Mouse (Mus musculus): Measurements from ENCODE around the gene Klk7. TPM values are rescaled to one million over a fixed set of nuclear protein-coding genes. Genes with fewer than 3 reads are reported as not detected.
A peak's percentile ranks its signal among the peaks of the same experiment; 100 is the strongest.

Klk7 gene
- polyA plus RNA-seq, 1 experiment = not detected

- WGBS = 81% methylated on average over 7 of the region's 7 CpGs
- no peaks in the 10 kb centered on the region for H3K4me1 ChIP-seq (ENCODE audit: control insufficient read depth, insufficient read depth, insufficient read length)
- H3K27me3 ChIP-seq (ENCODE audit: control insufficient read depth, insufficient read depth, low read length) = no peaks in the 10 kb centered on the region
- H3K36me3 ChIP-seq (ENCODE audit: control insufficient read depth, insufficient read depth, low read length) = no peaks in the 10 kb centered on the region
- H3K27ac ChIP-seq (ENCODE audit: insufficient read depth, low read length) = no peak within 1 kb of the TSS
- no peak for DNase-seq (ENCODE audit: low read depth in 1 of 2, low spot score in 2 of 2)
- H3K4me3 ChIP-seq (ENCODE audit: extremely low read depth, insufficient read depth, insufficient read length) = no peak within 1 kb of the TSS
- no peak for TF ChIP-seq POLR2A (IDR thresholded peaks at IDR 0.05; ENCODE audit: low read depth, low read length)
- TF ChIP-seq CTCF (IDR thresholded peaks at IDR 0.05; ENCODE audit: extremely low read depth, insufficient read depth, insufficient read length, insufficient replicate concordance) = no peak
Measured at GRCm38 (mm10) chr7:43791591-43791990, 19.5 kb upstream of the Klk7 start, which contains the start of gene Klk9. TSS of gene Klk9 (plus strand) at chr7:43791891.

- Histone ChIP-seq H3K27me3 (ENCODE audit: control insufficient read depth, insufficient read depth, low read length) (no peaks in the 10 kb centered on the region), H3K4me3 (ENCODE audit: extremely low read depth, insufficient read depth, insufficient read length) (no peak overlapping the region), H3K36me3 (ENCODE audit: control insufficient read depth, insufficient read depth, low read length) (no peaks in the 10 kb centered on the region), H3K4me1 (ENCODE audit: control insufficient read depth, insufficient read depth, insufficient read length) (no peaks in the 10 kb centered on the region; the same call in 1 of the 2 replicates), H3K27ac (ENCODE audit: insufficient read depth, low read length) (no peak overlapping the region)
- DNase-seq (ENCODE audit: low read depth in 1 of 2, low spot score in 2 of 2) = no peak
- TF ChIP-seq POLR2A (IDR thresholded peaks at IDR 0.05; ENCODE audit: low read depth, low read length) (no peak), CTCF (IDR thresholded peaks at IDR 0.05; ENCODE audit: extremely low read depth, insufficient read depth, insufficient read length, insufficient replicate concordance) (no peak)
- 41% methylated on average over 8 of the region's 8 CpGs for WGBS
Measured at GRCm38 (mm10) chr7:43796355-43796754, 14.7 kb upstream of the Klk7 start.

- under 1% methylated on average over 28 of the region's 28 CpGs for WGBS
- Histone ChIP-seq H3K4me1 (ENCODE audit: control insufficient read depth, insufficient read depth, insufficient read length) (no peaks in the 10 kb centered on the region; the same call in 1 of the 2 replicates), H3K27me3 (ENCODE audit: control insufficient read depth, insufficient read depth, low read length) (no peaks in the 10 kb centered on the region), H3K36me3 (ENCODE audit: control insufficient read depth, insufficient read depth, low read length) (no peaks in the 10 kb centered on the region), H3K27ac (ENCODE audit: insufficient read depth, low read length) (no peak within 1 kb of the TSS), H3K4me3 (ENCODE audit: extremely low read depth, insufficient read depth, insufficient read length) (peak within 1 kb of the TSS; percentile 59; the same call in 1 of the 2 replicates)
- no peak for TF ChIP-seq POLR2A (IDR thresholded peaks at IDR 0.05; ENCODE audit: low read depth, low read length)
- no peak for TF ChIP-seq CTCF (IDR thresholded peaks at IDR 0.05; ENCODE audit: extremely low read depth, insufficient read depth, insufficient read length, insufficient replicate concordance)
- peak in 1 of 2 experiments; percentile 26 for DNase-seq (ENCODE audit: low read depth in 1 of 2, low spot score in 2 of 2)
Measured at GRCm38 (mm10) chr7:43797333-43797769, 13.7 kb upstream of the Klk7 start, which contains the start of gene Klk8. TSS of gene Klk8 (plus strand) at chr7:43797577.

GRCm38 (mm10) chr7:43797844-43798462 lies 13.1 kb upstream of the Klk7 start:
- no peak for DNase-seq (ENCODE audit: low read depth in 1 of 2, low spot score in 2 of 2)
- H3K27ac ChIP-seq (ENCODE audit: insufficient read depth, low read length) = no peak overlapping the region
- 8% methylated on average over 13 of the region's 13 CpGs for WGBS
- H3K4me1 ChIP-seq (ENCODE audit: control insufficient read depth, insufficient read depth, insufficient read length) = no peaks in the 10 kb centered on the region; the same call in 1 of the 2 replicates
- peak overlapping the region; percentile 59; the same call in 1 of the 2 replicates for H3K4me3 ChIP-seq (ENCODE audit: extremely low read depth, insufficient read depth, insufficient read length)
- H3K27me3 ChIP-seq (ENCODE audit: control insufficient read depth, insufficient read depth, low read length) = no peaks in the 10 kb centered on the region
- TF ChIP-seq CTCF (IDR thresholded peaks at IDR 0.05; ENCODE audit: extremely low read depth, insufficient read depth, insufficient read length, insufficient replicate concordance) = no peak
- no peak for TF ChIP-seq POLR2A (IDR thresholded peaks at IDR 0.05; ENCODE audit: low read depth, low read length)
- H3K36me3 ChIP-seq (ENCODE audit: control insufficient read depth, insufficient read depth, low read length) = no peaks in the 10 kb centered on the region

GRCm38 (mm10) chr7:43799876-43800275 lies 11.2 kb upstream of the Klk7 start:
- Histone ChIP-seq H3K36me3 (ENCODE audit: control insufficient read depth, insufficient read depth, low read length) (no peaks in the 10 kb centered on the region), H3K4me1 (ENCODE audit: control insufficient read depth, insufficient read depth, insufficient read length) (no peaks in the 10 kb centered on the region; the same call in 1 of the 2 replicates), H3K4me3 (ENCODE audit: extremely low read depth, insufficient read depth, insufficient read length) (no peak overlapping the region), H3K27me3 (ENCODE audit: control insufficient read depth, insufficient read depth, low read length) (no peaks in the 10 kb centered on the region), H3K27ac (ENCODE audit: insufficient read depth, low read length) (no peak overlapping the region)
- no peak for TF ChIP-seq CTCF (IDR thresholded peaks at IDR 0.05; ENCODE audit: extremely low read depth, insufficient read depth, insufficient read length, insufficient replicate concordance)
- TF ChIP-seq POLR2A (IDR thresholded peaks at IDR 0.05; ENCODE audit: low read depth, low read length) = no peak
- DNase-seq (ENCODE audit: low read depth in 1 of 2, low spot score in 2 of 2) = no peak
- 79% methylated on average over 7 of the region's 7 CpGs for WGBS

GRCm38 (mm10) chr7:43815211-43815610 lies 4.1 kb downstream of the Klk7 start:
- no peak for TF ChIP-seq CTCF (IDR thresholded peaks at IDR 0.05; ENCODE audit: extremely low read depth, insufficient read depth, insufficient read length, insufficient replicate concordance)
- TF ChIP-seq POLR2A (IDR thresholded peaks at IDR 0.05; ENCODE audit: low read depth, low read length) = no peak
- no peak for DNase-seq (ENCODE audit: low read depth in 1 of 2, low spot score in 2 of 2)
- H3K4me1 ChIP-seq (ENCODE audit: control insufficient read depth, insufficient read depth, insufficient read length) = no peaks in the 10 kb centered on the region
- no peaks in the 10 kb centered on the region for H3K36me3 ChIP-seq (ENCODE audit: control insufficient read depth, insufficient read depth, low read length)
- H3K27ac ChIP-seq (ENCODE audit: insufficient read depth, low read length) = no peak overlapping the region
- no peak overlapping the region for H3K4me3 ChIP-seq (ENCODE audit: extremely low read depth, insufficient read depth, insufficient read length)
- no peaks in the 10 kb centered on the region for H3K27me3 ChIP-seq (ENCODE audit: control insufficient read depth, insufficient read depth, low read length)
- WGBS = 86% methylated on average over 7 of the region's 7 CpGs

DNA sequence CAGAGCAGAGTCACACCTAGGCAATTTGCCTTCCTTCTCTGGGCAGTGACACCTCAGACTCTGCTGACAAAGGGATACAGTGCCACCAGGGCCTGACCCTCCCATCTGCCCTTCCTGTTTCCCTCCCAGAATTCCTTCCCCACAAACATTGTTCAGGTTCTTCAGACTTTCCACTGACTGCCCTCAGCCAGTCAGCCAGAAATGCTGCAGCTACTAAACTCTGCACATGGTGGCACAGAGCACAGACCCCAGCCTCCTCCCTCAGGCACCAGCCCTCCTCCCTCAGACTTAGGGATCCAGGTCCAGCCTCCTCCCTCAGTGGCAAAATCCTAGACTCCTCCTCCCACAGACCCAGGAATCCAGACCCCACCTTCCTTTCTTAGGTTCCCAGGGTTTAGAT lies 5.7 kb downstream of the Klk7 start:
- no peak for TF ChIP-seq CTCF (IDR thresholded peaks at IDR 0.05; ENCODE audit: extremely low read depth, insufficient read depth, insufficient read length, insufficient replicate concordance)
- TF ChIP-seq POLR2A (IDR thresholded peaks at IDR 0.05; ENCODE audit: low read depth, low read length) = no peak
- no peaks in the 10 kb centered on the region for H3K4me1 ChIP-seq (ENCODE audit: control insufficient read depth, insufficient read depth, insufficient read length)
- H3K36me3 ChIP-seq (ENCODE audit: control insufficient read depth, insufficient read depth, low read length) = no peaks in the 10 kb centered on the region
- H3K27ac ChIP-seq (ENCODE audit: insufficient read depth, low read length) = no peak overlapping the region
- no peak for DNase-seq (ENCODE audit: low read depth in 1 of 2, low spot score in 2 of 2)
- H3K27me3 ChIP-seq (ENCODE audit: control insufficient read depth, insufficient read depth, low read length) = no peaks in the 10 kb centered on the region
- no peak overlapping the region for H3K4me3 ChIP-seq (ENCODE audit: extremely low read depth, insufficient read depth, insufficient read length)

All from spleen, adult 2 months (tissue).